Mouse (Mus musculus): Measurements from ENCODE around the gene Prr9. TPM values are rescaled to one million over a fixed set of nuclear protein-coding genes. Genes with fewer than 3 reads are reported as not detected.

Gene Prr9
- not detected for polyA plus RNA-seq (2017; shearing (Covaris generic))

DNA sequence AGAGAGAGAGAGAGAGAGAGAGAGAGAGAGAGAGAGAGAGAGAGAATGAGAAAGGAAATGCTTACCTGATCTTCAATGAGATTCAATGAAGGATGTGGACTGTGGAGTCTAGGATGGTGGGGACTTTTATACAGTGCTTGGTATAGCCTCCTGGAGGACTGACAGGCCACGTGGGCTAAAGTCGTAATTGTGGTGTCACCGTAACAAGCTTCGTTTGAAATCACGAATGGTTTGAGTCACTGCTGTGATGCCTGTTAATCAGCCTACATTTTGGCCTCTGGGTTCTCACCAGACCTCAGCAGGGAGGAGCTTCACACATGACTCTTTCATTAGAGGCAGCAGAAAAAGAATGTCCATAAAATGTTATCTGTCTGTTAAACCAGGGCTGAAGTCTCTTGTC, at the start of gene Prr9:
Gene Prr9 (minus strand): TSS at position 101 of the 400 bp plus-strand sequence.

DNA sequence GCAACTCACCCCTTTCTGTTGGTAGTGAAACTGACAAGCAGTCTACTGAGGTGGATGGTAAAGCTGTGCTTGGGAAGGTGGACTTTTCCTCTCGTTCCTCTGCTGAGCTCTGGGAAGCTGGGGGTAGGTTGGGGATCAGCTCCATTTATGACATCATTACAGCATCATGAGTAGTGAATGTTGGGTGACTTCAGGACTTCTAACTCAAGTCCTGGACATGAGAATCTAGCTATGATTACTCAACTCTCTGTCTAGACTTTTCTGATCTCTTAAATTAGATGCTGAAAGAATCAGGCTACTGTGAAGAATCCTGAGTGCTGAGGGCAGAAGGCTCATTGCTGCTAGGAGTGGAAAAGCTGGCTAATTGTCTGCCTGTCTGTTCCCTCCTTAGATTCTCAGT, 18.9 kb upstream of the Prr9 start, which contains the start of gene Lelp1:
Gene Lelp1 (minus strand): TSS at position 101 of the 400 bp plus-strand sequence.

DNA sequence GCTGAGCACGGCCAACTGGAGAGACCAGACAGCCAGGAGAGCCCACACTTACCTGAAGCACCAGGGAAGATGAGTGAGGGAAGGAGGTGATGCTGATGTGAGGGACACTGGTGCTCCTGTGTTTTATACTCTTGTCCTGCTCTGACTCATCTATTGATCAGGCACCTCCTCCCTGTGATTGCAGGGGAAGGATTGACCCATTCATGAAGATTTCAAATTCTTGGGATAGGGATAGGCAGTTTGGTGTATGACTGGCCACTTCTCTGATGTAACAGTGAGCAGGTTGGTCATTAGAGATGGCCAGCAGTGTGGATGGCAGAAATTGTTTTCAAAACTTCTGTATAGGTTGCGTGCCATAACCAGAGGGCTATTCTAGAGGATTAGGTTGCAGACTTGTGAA, 40.7 kb downstream of the Prr9 start, which contains the start of gene Lor:
Gene Lor (minus strand): TSS at position 101 of the 400 bp plus-strand sequence.

Other genes starting within 250 kb of the Prr9 start
- gene Pglyrp3, start 109.4 kb downstream of the Prr9 start, polyA plus RNA-seq (2017; shearing (Covaris generic)): not detected
- not detected for gene Lor, start 40.8 kb downstream of the Prr9 start, polyA plus RNA-seq (2017; shearing (Covaris generic))
- not detected for gene Lelp1, start 18.8 kb upstream of the Prr9 start, polyA plus RNA-seq (2017; shearing (Covaris generic))
- not detected for gene Sprr2a1, start 91.9 kb upstream of the Prr9 start, polyA plus RNA-seq (2017; shearing (Covaris generic))
- not detected for gene Sprr2a2, start 92.0 kb upstream of the Prr9 start, polyA plus RNA-seq (2017; shearing (Covaris generic))
- gene Sprr2a3, start 161.5 kb upstream of the Prr9 start, polyA plus RNA-seq (2017; shearing (Covaris generic)): not detected
- gene Sprr2b, start 192.7 kb upstream of the Prr9 start, polyA plus RNA-seq (2017; shearing (Covaris generic)): not detected
- not detected for gene Sprr2d, start 215.2 kb upstream of the Prr9 start, polyA plus RNA-seq (2017; shearing (Covaris generic))
- not detected for gene Sprr2e, start 228.2 kb upstream of the Prr9 start, polyA plus RNA-seq (2017; shearing (Covaris generic))
- gene Sprr2f, start 241.2 kb upstream of the Prr9 start, polyA plus RNA-seq (2017; shearing (Covaris generic)): not detected

Measured in CD4-positive, CD25-positive, alpha-beta regulatory T cell, adult 9 weeks (primary cell).